ENCODE assay signal across 15 mouse cellular contexts in the genomic region with DNA sequence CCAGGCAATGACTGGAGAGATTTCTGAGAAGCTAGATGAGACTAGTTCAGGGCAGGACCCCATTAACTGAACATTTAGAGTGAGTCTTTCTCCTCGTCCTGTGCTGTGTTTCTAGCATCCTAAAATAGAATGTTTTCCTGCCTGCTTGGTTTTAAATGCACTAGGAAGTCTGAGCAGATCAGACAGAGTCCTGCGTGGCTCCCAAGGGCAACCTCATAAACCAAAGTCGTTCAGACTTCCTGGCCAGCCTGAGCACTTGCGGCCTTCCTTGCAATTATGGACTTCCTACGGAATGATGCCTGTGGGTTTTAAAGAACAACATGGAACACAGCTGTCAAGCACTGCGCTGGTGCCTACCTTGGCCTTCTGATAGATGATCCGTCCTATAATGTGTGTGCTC.
A peak's percentile ranks its signal among the peaks of the same experiment; 100 is the strongest.
DNase-seq lines count a peak whose midpoint lies in the region; ATAC-seq and TF ChIP-seq lines count a peak whose summit lies in the region.
"Had no signal": no experiment of that assay in that cellular context is flagged by ENCODE, and none has a peak within 500 bp of the region (broad histone marks: within the 10 kb centered on the region; RNA-seq: fewer than 3 reads in every experiment).

No protein-coding gene starts in this region.

- 39% methylated on average over 7 of the region's 7 CpGs for WGBS in kidney, adult 2 months
- 26% methylated on average over 7 of the region's 7 CpGs for WGBS in kidney, embryonic 15.5 days

- H3K27ac ChIP-seq in kidney, adult 2 months (ENCODE audit: insufficient read depth, low read depth, low read length), result no peak overlapping the region
- 0 out of 2 replicates have a peak overlapping the region, but pooled peaks have one; percentile 15 for H3K27ac ChIP-seq in kidney, embryonic 15.5 days
- H3K27ac ChIP-seq: liver, embryonic 12.5 days; midbrain, embryonic 12.5 days had no signal

- no peak for TF ChIP-seq POLR2A in kidney, adult 2 months (IDR thresholded peaks at IDR 0.05; ENCODE audit: low read depth, low read length)

- H3K9ac ChIP-seq in kidney, embryonic 15.5 days, result no peak overlapping the region
- H3K9ac ChIP-seq: liver, embryonic 12.5 days; midbrain, embryonic 12.5 days had no signal

- 0 out of 2 replicates have a peak, but pooled peaks cover 3% of the 10 kb centered on the region for H3K4me1 ChIP-seq in kidney, adult 2 months (ENCODE audit: control insufficient read depth, insufficient read depth, low read length)
- H3K4me1 ChIP-seq in kidney, embryonic 15.5 days, result peaks cover 3% of the 10 kb centered on the region; the same call in 1 of the 2 replicates
- H3K4me1 ChIP-seq: midbrain, embryonic 12.5 days had no signal

- H3K27me3 ChIP-seq in kidney, adult 2 months (replicated peaks; ENCODE audit: control insufficient read depth, insufficient read depth, low read length), result no peaks in the 10 kb centered on the region
- H3K27me3 ChIP-seq in kidney, embryonic 15.5 days, result no peaks in the 10 kb centered on the region
- H3K27me3 ChIP-seq: liver, embryonic 12.5 days; midbrain, embryonic 12.5 days had no signal

- H3K4me3 ChIP-seq in kidney, adult 2 months (ENCODE audit: insufficient read depth, low read depth, low read length), result no peak overlapping the region
- H3K4me3 ChIP-seq in kidney, embryonic 15.5 days (replicated peaks), result no peak overlapping the region
- H3K4me3 ChIP-seq: liver, embryonic 12.5 days; midbrain, embryonic 12.5 days had no signal

- no peaks in the 10 kb centered on the region for H3K9me3 ChIP-seq in kidney, embryonic 15.5 days (replicated peaks)
- H3K9me3 ChIP-seq: G1E; liver, embryonic 12.5 days; midbrain, embryonic 12.5 days had no signal

- intact Hi-C loops in gastrocnemius, postnatal 14 days (cut with DNase I; ENCODE audit: low total_unique reads), result no loop called here

- H3K4me2 ChIP-seq in kidney, embryonic 15.5 days, result no peak overlapping the region
- H3K4me2 ChIP-seq: liver, embryonic 12.5 days; midbrain, embryonic 12.5 days had no signal

- H3K36me3 ChIP-seq in kidney, adult 2 months (ENCODE audit: control insufficient read depth, insufficient read depth, low read length), result no peaks in the 10 kb centered on the region; the same call in none of the 2 replicates
- no peaks in the 10 kb centered on the region for H3K36me3 ChIP-seq in kidney, embryonic 15.5 days
- H3K36me3 ChIP-seq: G1E; liver, embryonic 12.5 days; midbrain, embryonic 12.5 days had no signal

- peak; percentile 5 for DNase-seq in gastrocnemius, adult 18-20 months (ENCODE audit: low spot score)
- no peak for DNase-seq in gastrocnemius, postnatal 14 days
- peak; percentile 36 for DNase-seq in kidney, adult 2 months
- DNase-seq in kidney, postnatal 25 days, result no peak
- DNase-seq in mesoderm, embryonic 11.5 days (ENCODE audit: low read depth, low spot score), result peak; percentile 16
- DNase-seq in spleen, postnatal 4 days (ENCODE audit: low spot score in 2 of 2), result no peak
- no peak for DNase-seq in liver
- DNase-seq: B cell, adult 2 months; cerebellum, adult 18-20 months; lung, postnatal 14 days; right cerebral cortex, postnatal 4 days had no signal

- ATAC-seq in kidney, embryonic 15.5 days (replicated peaks; ENCODE audit: low FRiP score), result no peak
- ATAC-seq: liver, embryonic 12.5 days had no signal

- no peak for TF ChIP-seq CTCF in kidney, adult 2 months (conservative IDR thresholded peaks at IDR 0.05; ENCODE audit: insufficient read depth, insufficient read length, low read depth, low read length)

Comparison
In these comparisons a context has a peak if more than half of its experiments do, and no peak if none do; other contexts are left out.
1. DNase-seq: peak in gastrocnemius, adult 18-20 months (single experiment), kidney, adult 2 months (single experiment) and mesoderm, embryonic 11.5 days (single experiment); none in gastrocnemius, postnatal 14 days (single experiment), kidney, postnatal 25 days (0 of 2), spleen, postnatal 4 days (0 of 2) and liver (single experiment).